Mouse (Mus musculus) kidney, postnatal 10 days (tissue): ENCODE results near the gene Npepps.
"Not testable (repeated sequence)": the region's sequence is repeated elsewhere in the genome, so short reads cannot be mapped to it uniquely, and the experiment has no call there.

ENCODE experiments used
- DNase-seq: peaks from one replicate; pipeline ENCODE4 v3.0.0; 2021; ENCODE audit warnings: mixed read lengths

The Npepps gene

DNA sequence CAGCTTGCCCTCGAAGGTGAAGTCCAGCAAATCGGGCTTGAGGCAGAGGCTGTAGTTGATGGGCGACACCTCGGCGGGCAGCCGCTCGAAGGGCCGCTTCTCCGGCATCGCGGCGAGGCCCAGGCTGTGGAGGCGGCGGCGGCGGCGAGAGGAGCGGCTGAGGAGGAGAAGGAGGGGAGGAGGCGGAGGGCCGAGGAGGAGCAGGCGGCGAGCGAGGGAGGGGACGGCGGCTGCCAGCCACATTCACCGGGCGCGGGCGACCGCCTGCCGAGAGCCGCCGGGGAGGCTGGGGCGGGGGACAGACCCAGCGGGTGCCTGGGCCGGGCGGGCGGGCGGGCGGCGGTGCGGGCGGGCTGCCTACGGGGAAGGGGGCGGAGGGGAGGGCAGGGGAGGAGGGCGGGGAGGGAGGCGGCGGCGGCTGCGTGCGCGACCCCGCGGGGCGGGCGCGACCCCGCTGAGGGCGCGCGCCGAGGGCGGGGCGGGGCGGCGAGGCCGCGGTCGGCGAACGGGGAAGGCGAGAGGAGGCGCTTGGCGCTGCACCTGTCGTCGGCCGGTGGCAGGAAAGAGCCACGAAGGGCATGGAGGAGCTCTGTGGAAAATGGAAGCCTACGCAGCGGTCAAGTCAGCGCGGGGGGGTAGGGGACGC is at the start of gene Npepps:
Npepps (minus strand) TSS at position 423 of the 646 bp plus-strand sequence.
- DNase-seq = peak; percentile 87

DNA sequence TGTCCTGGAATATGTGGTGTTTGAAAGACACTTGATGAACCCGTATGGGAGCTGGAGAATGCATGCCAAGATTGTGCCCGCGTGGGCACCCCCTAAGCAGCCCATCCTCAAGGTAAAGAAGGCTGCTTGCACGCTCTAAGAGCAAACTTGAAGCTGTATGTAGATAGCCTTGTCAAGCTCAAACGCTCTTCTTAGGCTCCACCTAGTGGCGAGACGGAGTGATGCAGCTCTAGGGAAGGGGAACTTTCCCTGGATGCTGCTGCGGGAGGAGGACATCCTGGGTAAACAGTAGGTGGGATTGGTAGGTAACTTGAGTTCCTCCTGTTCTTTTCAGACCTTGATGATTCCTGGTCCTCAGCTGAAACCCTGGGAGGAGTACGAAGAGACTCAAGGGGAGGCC is 47.7 kb upstream of the Npepps start:
- DNase-seq = peak; percentile 82

DNA sequence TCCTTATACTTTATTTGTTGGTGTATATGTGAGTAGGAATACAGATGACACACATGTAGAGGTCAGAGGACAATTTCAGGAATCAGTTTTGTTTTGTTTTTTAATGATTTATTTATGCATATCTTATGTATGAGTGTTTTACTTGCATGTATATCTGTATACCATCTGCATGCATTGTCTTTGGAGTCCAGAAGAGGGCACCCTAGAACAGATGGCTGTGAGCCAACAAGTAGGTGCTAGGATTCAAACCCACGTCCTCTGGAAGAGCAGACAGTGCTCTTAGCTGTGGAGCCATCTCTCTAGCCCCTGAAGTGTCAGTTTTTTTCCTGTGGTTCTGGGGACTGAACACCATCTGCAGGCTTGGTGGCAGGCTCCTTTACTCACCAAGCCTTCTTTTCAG is 44.8 kb upstream of the Npepps start:
- no peak for DNase-seq

DNA sequence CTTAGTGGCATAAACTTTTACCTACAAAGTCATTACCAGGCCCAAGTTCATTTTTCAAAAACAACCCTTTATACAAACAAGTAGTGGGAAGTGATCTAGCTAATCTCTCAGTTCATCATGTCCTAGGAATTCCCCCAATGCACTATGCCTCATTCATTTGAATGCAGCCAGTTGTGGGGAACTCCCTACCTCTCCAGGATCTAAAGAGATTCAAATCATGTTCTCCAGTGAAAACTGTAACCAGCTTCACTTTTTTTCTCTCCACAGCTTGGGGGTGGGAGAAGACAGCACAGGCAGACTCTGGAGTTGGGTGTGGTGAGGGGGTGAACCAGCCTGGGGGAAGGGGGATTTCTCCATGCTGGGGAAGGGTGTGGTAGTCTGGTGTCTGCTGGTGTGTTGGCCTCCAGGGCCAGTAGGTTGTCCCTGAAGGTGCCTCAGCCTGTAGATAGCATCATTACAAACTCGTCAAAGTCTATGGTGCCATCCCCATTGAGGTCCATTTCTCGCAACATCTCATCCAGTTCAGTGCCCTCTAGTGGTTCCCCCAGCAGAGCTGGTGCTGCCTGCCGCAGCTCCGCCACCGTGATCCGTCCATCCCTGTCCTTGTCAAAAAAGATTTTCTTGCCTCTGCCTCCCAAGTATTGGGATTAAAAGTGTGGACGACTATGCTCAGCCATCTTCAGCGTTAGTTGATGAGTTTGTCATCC is 41.6 kb upstream of the Npepps start:
- not testable (repeated sequence) for DNase-seq

DNA sequence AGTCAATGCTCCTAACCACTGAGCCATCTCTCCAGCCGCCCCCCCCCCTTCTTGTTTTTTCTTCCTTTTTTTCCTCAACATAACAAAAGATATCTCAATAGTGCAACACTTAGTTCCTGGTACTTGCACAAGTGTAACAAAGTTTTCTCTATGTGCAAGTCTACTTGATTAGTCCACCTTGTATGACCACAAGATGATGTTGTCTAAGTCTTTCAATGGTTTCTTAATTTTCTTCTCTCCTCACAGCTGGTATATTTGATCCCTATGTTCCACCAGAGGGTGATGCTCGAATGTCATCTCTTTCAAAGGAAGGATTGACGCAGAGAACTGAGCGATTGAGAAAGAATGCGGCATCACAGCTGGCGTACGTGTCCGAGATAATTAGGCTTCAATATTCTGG is 40.8 kb upstream of the Npepps start:
- DNase-seq = no peak

DNA sequence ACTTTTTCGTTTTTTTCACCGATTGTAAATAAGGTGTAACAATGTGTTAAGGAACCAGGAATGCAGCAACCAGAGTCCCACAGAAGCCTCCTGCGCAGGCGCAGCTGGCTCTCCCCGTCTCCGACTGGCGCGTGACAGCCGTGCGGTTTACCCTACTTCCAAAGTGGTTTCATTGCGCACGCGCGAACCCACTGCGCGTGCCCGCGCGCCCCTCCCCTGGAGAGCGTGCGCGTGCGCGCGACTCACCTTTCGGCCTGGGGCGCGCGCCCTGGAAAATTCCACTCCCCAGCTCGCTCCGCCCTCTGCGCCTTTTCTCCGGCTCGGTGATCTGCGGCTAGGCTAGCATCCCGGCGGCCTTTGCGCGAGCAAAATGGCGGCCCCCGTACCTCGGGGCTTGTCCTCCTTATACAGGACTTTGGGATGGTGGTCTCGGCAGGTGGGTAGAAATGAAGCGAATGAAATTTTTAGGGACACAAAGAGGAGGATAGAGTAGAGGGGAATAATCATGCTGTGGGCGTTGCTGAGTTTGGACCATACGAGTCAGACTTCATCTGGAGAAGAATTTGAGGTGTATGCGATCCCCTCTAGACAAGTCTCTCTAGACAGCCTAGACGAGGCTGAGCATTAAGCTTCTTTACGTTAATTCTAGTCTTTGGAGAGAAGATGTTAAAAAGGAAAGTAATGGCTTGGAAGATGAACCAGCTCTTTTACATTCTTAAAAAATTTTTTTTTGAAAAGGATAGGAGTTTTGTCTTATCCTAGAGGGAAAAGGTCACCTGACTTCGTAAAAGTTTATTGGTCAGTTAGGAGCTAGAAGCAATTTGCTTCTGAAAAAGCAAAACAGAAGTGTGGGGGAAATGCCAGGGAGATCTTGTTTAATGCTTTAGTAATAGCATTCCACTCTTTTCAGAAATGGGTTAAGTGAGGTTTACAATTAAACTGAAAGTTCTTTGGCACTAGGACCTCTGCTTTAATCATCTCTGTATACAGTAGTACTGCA is 35.4 kb upstream of the Npepps start, which contains the start of gene Mrpl45:
Mrpl45 (plus strand) TSS at position 213 of the 1,000 bp plus-strand sequence.
- DNase-seq = peak; percentile 99

DNA sequence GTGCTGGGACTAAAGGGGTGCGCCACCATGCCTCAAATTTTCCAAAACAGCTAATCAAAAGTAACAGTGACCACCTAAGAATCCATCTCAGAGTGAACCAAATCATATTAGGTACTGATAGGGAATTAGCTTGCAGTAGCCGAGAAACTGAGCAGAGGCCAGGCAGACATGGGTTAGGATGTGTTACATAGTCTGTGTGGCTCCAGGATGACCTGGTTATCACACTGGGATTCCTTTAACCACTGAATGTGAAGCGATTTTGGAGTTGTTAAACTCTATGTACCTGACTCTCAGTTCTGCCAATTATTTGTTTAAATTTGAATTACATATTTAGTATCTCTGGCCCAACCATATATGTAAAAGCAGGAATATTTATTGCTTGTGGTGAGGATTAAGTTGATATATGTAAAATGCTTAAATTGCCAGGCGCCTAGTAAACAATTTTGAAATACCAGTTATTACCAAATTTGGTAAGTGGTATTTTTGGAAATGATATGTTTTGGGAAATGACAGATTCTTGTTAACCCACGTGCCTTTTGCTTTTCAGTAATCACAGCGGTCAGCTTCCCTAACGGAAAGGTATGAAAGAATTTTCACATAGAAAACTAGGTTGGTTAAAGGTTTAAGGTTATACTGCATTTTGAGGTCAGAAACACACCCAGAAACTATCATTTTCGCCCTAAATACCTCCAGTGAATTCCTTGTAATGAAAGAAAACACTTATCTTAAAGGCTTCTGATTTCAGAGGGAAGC is 34.5 kb upstream of the Npepps start:
- DNase-seq = no peak

DNA sequence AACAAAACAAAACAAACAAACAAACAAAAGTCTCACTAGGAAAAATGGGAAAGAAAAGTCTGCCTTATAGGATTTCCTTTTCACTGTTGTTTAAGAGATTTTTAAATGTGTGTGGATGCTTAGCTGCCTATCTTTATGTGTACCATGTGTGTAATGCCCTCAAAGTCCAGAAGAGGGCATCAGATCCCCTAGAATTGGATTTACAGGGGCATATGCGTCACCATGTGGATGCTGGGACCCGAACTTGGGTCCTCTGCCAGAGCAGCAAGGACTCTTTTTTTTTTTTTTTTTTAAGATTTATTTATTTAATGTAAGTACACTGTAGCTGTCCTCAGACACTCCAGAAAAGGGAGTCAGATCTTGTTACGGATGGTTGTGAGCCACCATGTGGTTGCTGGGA is 33.7 kb upstream of the Npepps start:
- DNase-seq = no peak

DNA sequence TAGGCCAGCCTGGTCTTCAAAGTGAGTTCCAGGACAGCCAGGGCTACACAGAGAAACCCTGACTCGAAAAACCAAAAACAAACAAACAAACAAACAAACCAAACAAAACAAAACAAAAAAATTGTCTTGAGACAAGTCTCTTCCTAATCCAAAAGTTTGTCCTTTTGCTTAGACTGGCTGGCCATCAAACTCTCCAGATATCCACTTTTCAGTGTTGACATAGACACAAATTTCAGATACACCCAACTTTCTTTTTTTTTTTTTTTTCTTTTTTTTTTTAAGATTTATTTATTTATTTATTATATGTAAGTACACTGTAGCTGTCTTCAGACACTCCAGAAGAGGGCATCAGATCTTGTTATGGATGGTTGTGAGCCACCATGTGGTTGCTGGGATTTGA is 32.4 kb upstream of the Npepps start:
- not testable (repeated sequence) for DNase-seq

DNA sequence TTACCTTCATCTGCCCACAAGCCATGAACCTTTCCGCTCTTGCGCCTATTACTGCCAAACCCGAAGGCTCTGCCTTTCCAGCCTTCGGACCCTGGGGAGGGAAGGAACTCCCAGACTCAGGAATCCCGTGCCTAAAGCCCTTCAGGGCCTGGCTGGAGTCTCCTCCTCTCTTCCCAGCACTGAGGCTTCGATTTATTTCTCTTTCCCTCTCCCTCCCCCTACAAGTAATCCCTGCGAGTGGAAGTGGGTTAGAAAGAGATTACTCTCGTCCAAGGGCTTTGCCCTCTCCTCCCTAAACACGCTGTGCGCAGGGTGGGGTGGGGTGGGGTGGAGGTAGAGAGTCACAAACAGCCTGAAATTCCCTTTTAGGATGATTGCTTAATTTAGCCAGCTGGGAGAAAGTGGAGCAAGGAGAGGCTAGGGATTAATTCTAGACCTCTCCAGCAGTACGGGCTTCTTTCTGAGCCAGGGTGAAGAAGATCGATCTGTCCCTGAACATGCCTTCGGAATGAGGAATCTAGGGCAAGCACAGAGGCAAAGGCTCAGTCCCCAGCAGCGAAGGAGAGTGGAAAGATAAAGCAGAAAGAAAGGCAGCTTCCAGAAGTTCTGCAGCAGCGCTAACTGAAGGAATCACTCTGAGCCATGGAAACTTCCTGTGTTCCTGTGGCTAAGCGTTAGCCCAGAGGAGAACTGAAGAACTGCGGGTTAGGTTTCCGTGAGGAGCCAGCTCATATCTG is 30.6 kb upstream of the Npepps start:
- DNase-seq = peak; percentile 38

DNA sequence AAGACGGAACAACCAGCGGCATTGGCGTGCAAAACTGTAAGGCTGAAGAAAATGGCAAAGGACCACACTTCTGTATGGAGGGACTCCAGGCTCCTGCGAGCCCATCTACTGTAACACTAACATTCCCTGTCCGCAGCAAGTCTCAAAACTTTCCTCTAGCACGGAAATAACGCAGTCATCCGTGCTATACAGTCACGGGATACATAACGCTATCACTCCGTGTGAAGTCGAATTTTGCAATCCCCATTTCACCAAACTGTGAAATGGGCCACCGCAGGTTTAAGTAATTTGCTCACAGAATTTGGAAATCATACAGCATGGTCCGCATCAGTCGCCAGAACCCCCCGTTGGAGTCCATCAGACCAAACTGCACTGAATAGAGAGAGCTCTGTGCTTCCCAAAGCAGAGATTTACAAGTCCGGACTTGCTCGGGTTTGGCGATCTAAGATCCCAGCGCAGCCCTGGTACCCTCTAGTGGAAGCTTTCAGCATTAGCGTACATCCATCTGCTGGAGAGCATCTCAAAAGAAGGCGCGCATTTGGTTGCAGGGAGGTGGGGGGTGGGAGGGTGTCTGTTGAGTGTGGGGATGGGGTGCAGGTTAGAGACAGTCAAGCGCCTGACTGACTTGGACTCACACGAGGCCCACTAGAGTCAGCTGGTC is 29.6 kb upstream of the Npepps start:
- DNase-seq = peak; percentile 83

DNA sequence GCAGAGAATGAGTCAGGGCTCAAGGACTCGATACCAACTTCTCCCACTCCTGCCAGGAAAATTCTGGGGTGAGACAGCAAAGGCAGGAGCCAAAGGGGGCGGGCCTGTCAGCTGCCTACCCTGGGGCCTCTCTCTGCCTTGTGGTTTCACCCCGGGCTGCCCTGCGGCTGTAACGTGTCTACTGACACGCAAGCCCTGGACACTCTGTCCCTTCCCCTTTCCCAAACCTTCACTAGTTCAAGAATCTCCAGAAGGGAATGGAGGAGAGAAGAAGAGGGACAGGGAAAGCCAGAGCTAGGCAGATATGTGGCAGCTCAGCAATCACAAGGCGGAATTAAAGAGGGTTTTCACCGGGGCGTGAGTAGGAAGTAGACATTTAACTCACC is 29.0 kb upstream of the Npepps start:
- DNase-seq = peak; percentile 61

DNA sequence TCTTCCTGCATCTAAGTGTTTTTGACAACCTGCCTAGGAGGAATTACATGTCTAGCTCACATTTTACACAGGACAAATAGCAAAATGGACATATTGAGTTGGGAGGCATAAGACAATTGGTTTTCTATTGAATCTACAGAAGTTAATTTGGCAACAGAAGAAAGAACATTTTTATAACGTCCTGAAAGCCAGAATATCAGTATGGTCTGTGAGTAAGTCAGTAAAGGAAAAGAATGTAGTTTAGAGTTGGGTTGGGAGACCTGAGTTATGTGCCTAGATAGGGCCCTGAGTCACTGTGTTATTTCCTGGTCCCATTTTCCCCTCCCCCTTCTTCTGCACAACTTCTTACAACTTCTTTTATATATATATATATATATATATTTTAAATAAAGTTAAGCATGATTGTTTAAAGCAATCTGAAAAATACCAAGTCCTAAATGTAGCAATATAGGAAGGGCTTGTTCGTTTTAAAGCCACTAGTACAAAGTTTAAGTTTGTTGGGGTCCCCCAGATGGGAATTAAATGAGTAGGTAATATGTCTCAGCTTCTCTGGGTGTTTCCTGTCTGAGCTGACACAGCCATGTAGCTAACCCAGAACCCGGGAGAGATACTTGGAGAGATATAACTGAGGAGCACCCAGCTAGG is 28.5 kb upstream of the Npepps start:
- no peak for DNase-seq

DNA sequence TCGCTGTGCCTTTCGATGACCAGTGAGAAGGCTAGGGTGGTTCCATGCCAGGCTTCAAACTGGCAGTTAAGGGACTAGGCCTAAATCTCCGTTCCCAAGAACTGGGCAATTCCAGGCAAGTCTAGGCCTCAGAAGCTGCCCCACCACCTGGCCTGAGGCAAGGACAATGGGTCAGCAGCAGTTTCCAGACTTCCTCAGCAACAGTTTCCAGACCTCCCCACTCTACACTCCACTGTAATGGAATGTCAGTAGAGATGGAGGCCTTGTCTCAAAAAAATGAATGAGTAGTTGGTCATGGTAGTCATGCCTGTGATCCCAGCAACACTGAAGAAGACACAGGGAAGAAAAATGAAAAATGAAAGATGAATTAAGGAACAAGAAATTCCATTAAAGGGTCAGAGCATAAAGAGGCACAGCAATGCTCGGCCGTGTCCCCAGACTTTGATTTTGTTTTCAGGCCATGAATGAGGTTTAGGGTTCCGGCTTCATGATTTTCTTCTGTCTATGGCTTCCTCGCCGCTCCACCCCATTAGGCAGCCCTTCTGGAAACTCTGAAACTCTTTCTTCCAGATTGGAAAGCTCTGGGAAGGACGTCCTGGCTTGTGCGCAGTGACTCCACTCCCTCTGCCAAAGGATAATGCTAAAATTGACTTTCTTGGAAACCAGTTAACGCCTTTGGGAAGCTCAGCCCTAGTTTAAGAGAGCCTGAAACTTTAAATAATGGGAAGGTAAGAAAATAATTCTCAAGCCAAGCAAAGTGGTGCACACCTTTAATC is 27.0 kb upstream of the Npepps start:
- DNase-seq = no peak

DNA sequence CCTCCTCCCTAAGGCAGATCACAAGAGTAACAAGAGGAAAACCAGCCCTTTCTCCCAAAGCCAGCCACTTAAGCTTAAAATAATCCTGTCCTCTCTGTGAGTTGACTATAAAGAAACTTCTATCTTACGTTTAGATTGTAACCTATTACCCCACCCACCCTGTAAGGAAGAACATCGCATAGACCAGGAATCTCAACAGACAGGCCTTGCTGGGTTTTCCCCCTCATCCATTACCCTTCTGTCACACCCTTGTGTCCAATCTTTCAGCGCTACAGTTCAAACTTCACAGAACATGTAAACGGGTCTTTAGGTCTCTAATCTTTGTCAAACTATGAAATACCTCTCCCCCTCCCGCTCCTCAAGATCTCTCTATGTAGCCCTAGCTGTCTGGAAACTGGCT is 24.2 kb upstream of the Npepps start:
- no peak for DNase-seq

DNA sequence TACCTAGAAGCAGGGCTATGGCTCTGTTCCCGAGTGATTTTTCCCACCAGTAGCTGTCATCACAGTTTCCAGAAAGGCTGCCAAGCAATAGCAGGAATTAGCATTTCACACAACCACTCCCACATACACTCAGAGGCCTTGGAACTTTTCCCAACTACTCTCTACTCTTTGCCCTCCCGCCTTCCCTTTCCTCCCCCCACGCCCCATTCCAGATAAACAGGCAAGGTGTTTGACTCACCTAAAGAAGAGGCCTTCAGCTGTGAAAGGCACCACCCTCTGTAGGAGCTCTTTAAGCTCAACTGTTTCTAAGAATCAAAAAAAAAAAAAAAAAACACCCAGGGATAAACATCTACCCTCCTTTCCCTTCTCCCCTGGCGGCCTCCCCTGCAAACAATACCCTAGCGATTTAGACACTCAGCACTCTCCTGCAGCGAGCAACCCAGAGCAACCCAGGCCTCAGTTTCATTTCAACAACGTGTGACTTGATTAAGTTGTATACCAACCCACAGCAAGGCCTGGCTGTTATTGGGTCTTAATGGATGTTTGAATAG is 21.9 kb upstream of the Npepps start:
- DNase-seq = peak; percentile 58

DNA sequence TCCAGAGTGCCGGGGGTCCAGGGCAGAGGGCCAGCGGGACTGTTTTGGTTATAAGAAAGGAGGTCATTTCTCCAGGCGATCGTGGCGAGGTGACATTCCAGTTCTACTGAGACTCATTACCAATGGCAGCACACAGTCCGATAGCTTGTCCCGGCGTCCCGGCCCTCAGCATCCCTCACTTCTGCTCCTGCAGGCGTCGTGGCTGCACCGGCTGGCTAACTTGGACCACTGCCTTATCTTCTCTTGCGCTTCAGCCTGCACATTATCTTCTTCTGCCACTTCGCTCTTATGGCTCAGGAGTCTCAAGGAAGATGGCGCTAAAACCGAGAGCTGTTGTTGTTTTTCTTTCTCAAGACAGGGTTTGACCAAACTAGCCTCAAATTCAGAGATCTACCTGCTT is 21.0 kb upstream of the Npepps start:
- DNase-seq = no peak

DNA sequence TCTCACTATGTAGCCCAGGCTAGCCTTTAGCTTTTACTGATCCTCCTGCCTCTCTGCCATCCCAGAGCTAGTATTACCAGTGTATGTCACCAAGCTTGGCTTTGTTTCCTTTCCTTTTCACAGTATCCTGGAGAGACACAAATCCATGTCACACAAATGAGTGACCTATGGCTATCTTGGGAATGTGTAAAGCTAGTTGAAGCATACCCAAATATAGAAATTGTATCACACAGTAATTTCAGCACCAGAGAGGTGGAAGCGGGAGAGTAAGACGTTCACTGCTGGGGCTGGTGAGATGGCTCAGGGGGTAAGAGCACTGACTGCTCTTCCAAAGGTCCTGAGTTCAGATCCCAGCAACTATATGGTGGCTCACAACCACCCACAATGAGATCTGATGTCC is 19.5 kb upstream of the Npepps start:
- DNase-seq = no peak

DNA sequence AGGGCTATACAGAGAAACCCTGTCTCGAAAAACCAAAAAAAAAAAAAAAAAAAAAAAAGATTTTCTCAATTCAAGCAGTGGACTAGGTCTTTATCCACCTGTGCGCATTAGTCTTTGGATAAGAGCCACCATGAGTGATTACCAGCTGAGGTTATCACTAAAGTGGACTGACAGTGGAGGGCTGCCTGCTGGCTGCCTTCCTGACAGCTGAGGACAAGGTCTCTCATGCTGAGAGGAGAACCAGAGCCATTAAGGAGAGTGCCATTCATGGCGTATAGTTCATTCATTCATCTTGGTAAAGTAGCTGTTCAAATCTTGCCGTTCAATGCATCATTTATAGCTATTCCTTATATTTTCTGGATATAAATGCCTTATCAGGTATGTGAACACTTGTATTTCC is 16.1 kb upstream of the Npepps start:
- DNase-seq = no peak

DNA sequence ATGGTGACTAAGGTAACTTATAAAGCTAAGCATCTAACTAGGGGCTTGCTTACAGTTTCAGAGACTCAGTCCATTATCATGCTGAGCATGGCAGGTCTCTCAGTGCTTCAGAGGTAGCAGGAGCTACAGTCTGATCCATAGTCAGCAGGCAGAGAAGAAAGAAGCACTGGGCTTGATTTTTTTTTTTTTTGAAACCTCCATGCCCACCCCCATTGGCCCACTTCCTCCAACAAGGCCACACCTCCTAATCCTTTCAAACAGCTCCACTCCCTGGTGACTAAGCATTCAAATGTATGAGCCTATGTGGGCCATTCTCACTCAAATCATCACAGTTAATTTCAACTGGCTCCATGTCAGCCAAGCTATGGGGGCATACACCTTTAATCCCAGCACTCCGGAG is 12.3 kb upstream of the Npepps start:
- DNase-seq = no peak
